Mouse (Mus musculus): ENCODE data around the gene Gzmf. TPM values are rescaled to one million over a fixed set of nuclear protein-coding genes. Genes with fewer than 3 reads are reported as not detected.
"Not testable (repeated sequence)": the region's sequence is repeated elsewhere in the genome, so short reads cannot be mapped to it uniquely, and the experiment has no call there.

The Gzmf gene
- not detected for total RNA-seq (2021)
- long read RNA-seq, experiment 1: 0 reads
- long read RNA-seq, experiment 2: 0 reads

- TF ChIP-seq CTCF (IDR thresholded peaks at IDR 0.05): no peak
- intact Hi-C loops (cut with DNase I): no loop called here
- DNase-seq: no peak
- H3K4me3 ChIP-seq: no peak within 1 kb of the TSS
- no peak within 1 kb of the TSS for H3K27ac ChIP-seq
These were observed at the start of gene Gzmf for GRCm38 (mm10) chr14:56211317-56211716. TSS of gene Gzmf (minus strand) at chr14:56211417.

- no peak for TF ChIP-seq CTCF (IDR thresholded peaks at IDR 0.05)
These were observed 29.2 kb upstream of the Gzmf start for GRCm38 (mm10) chr14:56240409-56240808.

GRCm38 (mm10) chr14:56234556-56234955 is 23.3 kb upstream of the Gzmf start, which contains the start of gene Gzmc:
TSS of gene Gzmc (minus strand) at chr14:56234656.
- no peak for TF ChIP-seq CTCF (IDR thresholded peaks at IDR 0.05)
- no peak within 1 kb of the TSS for H3K4me3 ChIP-seq
- intact Hi-C loops (cut with DNase I): no loop called here
- no peak for DNase-seq
- H3K27ac ChIP-seq: no peak within 1 kb of the TSS

More at GRCm38 (mm10) chr14:56240409-56240808, 29.2 kb upstream of the Gzmf start:
- Histone ChIP-seq H3K4me3 (no peak overlapping the region), H3K27ac (no peak overlapping the region)
- DNase-seq: no peak
- intact Hi-C loops (cut with DNase I): no loop called here

- intact Hi-C loops (cut with DNase I): loop anchor here (10.0 kb wide), 1 partner anchor 99 kb away; no protein-coding TSS in a partner anchor
- Histone ChIP-seq H3K4me3 (no peak overlapping the region), H3K27ac (no peak overlapping the region)
- DNase-seq: no peak
- TF ChIP-seq CTCF (IDR thresholded peaks at IDR 0.05): no peak
These were observed 5.6 kb downstream of the Gzmf start for GRCm38 (mm10) chr14:56205613-56206012.

GRCm38 (mm10) chr14:56205021-56205420 is 6.2 kb downstream of the Gzmf start:
- TF ChIP-seq CTCF (IDR thresholded peaks at IDR 0.05): peak; percentile 34
- not testable (repeated sequence) for H3K27ac ChIP-seq, H3K4me3 ChIP-seq
- intact Hi-C loops (cut with DNase I): loop anchor here (10.0 kb wide), 1 partner anchor 100 kb away; no protein-coding TSS in a partner anchor
- DNase-seq: peak; percentile 20

DNA sequence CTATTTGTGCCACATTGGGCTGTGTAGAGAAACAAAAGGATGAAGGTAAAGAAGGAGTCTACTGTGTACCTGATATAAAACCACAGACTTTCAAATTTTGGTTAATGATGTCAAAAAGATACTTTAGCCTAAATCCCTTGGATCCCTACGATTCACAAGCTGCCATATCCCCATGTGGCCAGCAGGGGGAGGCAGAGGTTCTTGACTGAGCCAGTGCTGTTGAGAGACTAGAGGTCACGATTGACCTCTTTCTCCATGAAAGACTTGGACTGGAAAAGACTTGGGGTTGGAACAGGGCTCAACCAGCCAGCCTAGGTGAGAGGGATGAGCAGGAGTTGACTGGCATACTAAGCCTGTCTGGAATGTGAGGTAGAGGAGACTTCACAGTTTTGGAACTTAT is 7.2 kb downstream of the Gzmf start:
- H3K4me3 ChIP-seq: no peak overlapping the region
- peak; percentile 57 for DNase-seq
- peak; percentile 91 for TF ChIP-seq CTCF (IDR thresholded peaks at IDR 0.05)
- intact Hi-C loops (cut with DNase I): loop anchor here (10.0 kb wide), 1 partner anchor 101 kb away; no protein-coding TSS in a partner anchor
- no peak overlapping the region for H3K27ac ChIP-seq

DNA sequence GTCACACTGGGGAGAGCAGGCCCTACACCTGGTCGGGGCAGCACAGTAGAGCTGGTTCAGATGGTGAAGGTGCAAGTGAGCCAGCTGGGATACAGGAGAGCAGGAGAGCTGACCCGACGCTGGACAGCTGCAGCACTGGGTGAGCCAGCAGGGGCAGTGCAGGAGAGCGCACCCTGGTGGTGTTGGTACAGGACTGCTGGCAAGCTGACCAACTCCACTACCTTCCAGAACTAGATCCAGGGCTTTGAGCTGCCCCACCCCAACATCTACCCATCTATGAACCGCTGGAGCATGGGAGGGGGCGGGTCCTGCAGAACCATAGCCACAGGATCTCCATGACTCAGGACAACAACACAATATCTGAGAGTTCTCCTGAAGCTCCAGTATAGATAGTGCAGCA is 24.3 kb downstream of the Gzmf start:
- no peak for DNase-seq

DNA sequence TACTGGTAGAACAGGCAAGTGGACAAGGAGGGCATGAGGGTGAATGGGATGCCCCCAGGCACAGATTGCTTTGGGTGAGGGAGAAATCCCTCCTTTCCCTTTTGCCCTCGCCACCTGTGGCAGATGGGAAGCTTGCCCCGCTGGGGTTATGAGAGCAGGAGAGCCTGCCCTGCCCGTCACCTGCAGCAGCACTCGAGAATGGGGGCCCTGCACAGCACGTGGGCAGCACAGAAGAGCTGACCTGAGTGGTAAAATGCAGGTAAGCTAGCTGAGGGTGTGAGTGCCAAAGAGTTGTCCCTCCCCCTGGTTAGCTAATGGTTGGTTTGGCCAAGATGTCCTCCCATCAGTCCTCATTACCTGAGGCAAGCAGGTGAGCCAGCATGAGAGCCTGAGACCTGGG is 24.7 kb downstream of the Gzmf start:
- intact Hi-C loops (cut with DNase I): no loop called here
- H3K4me3 ChIP-seq: no peak overlapping the region
- no peak for DNase-seq
- no peak overlapping the region for H3K27ac ChIP-seq
- no peak for TF ChIP-seq CTCF (IDR thresholded peaks at IDR 0.05)

More for the DNA sequence above, 24.3 kb downstream of the Gzmf start:
- TF ChIP-seq CTCF (IDR thresholded peaks at IDR 0.05): no peak
- Histone ChIP-seq H3K4me3 (no peak overlapping the region), H3K27ac (no peak overlapping the region)
- intact Hi-C loops (cut with DNase I): no loop called here

DNA sequence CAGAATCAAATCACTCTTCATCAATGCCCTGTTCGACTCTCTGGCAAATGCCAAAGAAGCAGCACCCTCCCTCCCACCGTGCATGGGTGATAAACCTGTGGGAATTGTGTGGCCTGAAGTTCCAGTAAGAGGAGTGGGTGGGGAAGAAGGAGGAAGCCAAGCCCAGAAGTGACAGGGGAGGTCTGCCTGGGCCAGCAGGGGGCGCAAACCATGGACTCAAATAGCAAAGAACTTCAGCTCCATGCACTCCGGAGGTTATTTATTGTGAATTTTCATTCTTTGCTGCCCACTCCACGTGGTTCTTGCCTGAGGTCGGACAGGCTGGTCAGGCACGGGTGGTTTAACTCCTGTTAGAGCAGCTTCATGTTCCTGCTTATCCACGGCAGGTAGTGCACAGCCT is 33.6 kb downstream of the Gzmf start:
- H3K27ac ChIP-seq; H3K4me3 ChIP-seq; intact Hi-C loops (cut with DNase I): not testable (repeated sequence)
- TF ChIP-seq CTCF (IDR thresholded peaks at IDR 0.05): peak; percentile 53
- peak; percentile 30 for DNase-seq

DNA sequence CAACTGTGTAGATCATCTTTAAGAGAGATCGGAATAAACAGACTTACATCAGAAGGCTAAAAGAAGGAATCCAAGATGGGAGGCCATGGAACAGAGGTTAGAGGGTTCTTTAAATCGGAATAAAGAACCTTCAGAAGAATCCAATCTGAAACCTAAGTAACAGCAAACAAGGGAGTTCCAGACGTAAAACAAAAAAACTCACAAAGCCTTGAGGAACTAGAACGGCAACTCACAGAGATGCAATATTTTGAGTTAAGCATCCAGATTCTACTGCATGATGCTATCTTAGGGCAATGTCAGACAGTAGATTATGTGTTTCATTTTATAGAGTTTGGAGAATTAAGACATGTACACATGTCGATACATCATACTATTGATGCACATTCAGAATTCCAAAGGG is 36.7 kb downstream of the Gzmf start, which contains the start of gene Gzmn:
Gene Gzmn (minus strand): TSS at position 101 of the 400 bp plus-strand sequence.
- Histone ChIP-seq H3K27ac (no peak within 1 kb of the TSS), H3K4me3 (no peak within 1 kb of the TSS)
- no peak for TF ChIP-seq CTCF (IDR thresholded peaks at IDR 0.05)
- intact Hi-C loops (cut with DNase I): no loop called here
- no peak for DNase-seq

GRCm38 (mm10) chr14:56173396-56173795 is 37.8 kb downstream of the Gzmf start:
- intact Hi-C loops (cut with DNase I): no loop called here
- Histone ChIP-seq H3K27ac (no peak overlapping the region), H3K4me3 (no peak overlapping the region)
- no peak for DNase-seq
- TF ChIP-seq CTCF (IDR thresholded peaks at IDR 0.05): no peak

- no peak for TF ChIP-seq CTCF (IDR thresholded peaks at IDR 0.05)
- Histone ChIP-seq H3K27ac (no peak overlapping the region), H3K4me3 (no peak overlapping the region)
- no peak for DNase-seq
- intact Hi-C loops (cut with DNase I): no loop called here
These were observed 38.5 kb downstream of the Gzmf start for GRCm38 (mm10) chr14:56172744-56173143.

DNA sequence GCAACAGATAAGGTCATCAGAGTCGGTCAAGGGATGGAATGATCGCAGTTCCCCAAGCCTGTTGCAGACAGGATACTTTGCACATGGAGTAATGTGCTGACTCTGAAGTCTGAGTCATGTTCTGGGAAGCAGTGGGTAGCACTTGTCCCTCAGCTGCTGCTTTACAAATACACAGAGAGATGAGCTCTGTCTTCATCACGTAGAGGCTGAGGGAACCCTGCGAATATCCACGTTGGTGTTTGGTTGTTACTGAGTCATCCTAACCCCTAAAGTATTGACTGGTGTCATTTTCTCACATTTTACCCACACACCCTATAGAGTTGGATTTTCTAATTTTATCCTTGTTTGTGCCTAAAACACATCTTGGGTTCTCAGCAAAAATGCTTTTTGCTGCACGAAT is 43.2 kb downstream of the Gzmf start:
- no peak overlapping the region for H3K4me3 ChIP-seq
- DNase-seq: no peak
- intact Hi-C loops (cut with DNase I): no loop called here
- no peak overlapping the region for H3K27ac ChIP-seq
- TF ChIP-seq CTCF (IDR thresholded peaks at IDR 0.05): no peak

DNA sequence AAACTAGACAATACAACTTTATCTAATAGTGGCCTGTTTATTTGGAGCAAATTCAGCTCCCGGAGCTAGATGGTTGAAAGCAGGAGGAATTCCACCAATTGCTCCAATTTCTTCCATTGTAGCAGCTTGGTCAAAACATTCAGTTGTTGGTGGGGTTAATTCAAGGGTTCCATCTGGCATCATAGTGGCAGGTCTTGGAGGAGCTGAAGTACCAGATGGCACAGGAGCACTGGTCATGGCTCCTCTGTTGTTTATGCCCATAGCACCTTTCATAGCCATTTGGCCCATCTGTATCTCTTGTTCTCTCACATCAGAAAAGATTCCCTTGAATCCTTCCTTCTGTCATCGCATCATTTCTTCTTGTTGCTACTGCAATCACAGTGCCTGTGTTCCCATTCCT is 49.1 kb downstream of the Gzmf start:
- intact Hi-C loops (cut with DNase I): no loop called here
- no peak for TF ChIP-seq CTCF (IDR thresholded peaks at IDR 0.05)
- Histone ChIP-seq H3K27ac (no peak overlapping the region), H3K4me3 (no peak overlapping the region)
- no peak for DNase-seq

DNA sequence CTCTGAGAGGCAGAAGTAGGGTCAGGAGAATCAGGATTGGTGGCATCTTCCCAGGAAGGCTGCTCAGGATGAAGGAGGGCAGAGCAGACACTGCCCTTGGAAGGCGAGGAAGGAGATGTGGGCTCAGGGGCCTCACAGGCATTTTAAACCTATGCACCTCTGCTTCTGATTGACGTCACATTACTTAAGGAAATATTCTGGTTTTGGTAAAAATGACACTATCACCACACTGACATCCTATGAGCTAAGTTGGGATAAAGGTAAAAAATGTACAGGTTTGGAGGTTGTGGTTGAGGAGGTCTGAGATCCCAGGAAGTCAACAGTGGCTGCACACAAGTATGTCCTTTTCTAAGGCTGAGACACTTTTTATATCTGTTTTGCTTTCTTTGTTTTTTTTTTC is 51.7 kb downstream of the Gzmf start, which contains the start of gene Gzmg:
Gene Gzmg (minus strand): TSS at position 101 of the 400 bp plus-strand sequence.
- H3K27ac ChIP-seq; DNase-seq; H3K4me3 ChIP-seq; intact Hi-C loops (cut with DNase I): not testable (repeated sequence)

All from gastrocnemius, adult 2 months (tissue).